Mouse (Mus musculus): Measurements from ENCODE around the gene Ypel4. TPM values are rescaled to one million over a fixed set of nuclear protein-coding genes. Genes with fewer than 3 reads are reported as not detected.

Ypel4 gene
- polyA plus RNA-seq, 1 experiment from 2014 or later, result 20.9 TPM

- H3K27ac ChIP-seq (ENCODE audit: low read depth), result no peak overlapping the region
- no peak overlapping the region for H3K9ac ChIP-seq (replicated peaks)
- no peak for ATAC-seq
- no peaks in the 10 kb centered on the region for H3K36me3 ChIP-seq (replicated peaks; ENCODE audit: insufficient read depth, low read length)
- no peak overlapping the region for H3K4me3 ChIP-seq (ENCODE audit: low read depth, low read length)
- DNase-seq, result no peak
- peaks cover 4% of the 10 kb centered on the region; the same call in 1 of the 2 replicates for H3K27me3 ChIP-seq (ENCODE audit: insufficient read depth, low read length)
- H3K9me3 ChIP-seq (ENCODE audit: low read length), result no peaks in the 10 kb centered on the region
- H3K4me2 ChIP-seq (ENCODE audit: low read depth, low read length), result no peak overlapping the region
- whole genome bisulfite sequencing (ENCODE audit: insufficient replicate concordance), result 53% methylated on average over 6 of the region's 6 CpGs
- no peak for TF ChIP-seq CTCF (IDR thresholded peaks at IDR 0.05; ENCODE audit: low read depth)
- no peak for TF ChIP-seq EP300 (IDR thresholded peaks at IDR 0.05; ENCODE audit: low read depth)
- no peaks in the 10 kb centered on the region for H3K4me1 ChIP-seq (ENCODE audit: insufficient read depth)
These were observed 16.3 kb downstream of the Ypel4 start for GRCm38 (mm10) chr2:84750115-84750514.

GRCm38 (mm10) chr2:84756245-84756644 is 22.4 kb downstream of the Ypel4 start:
- Histone ChIP-seq H3K9ac (replicated peaks) (no peak overlapping the region; the same call in 1 of the 2 replicates), H3K4me3 (ENCODE audit: low read depth, low read length) (no peak overlapping the region), H3K9me3 (ENCODE audit: low read length) (no peaks in the 10 kb centered on the region), H3K4me1 (ENCODE audit: insufficient read depth) (0 out of 2 replicates have a peak, but pooled peaks cover 3% of the 10 kb centered on the region), H3K27me3 (ENCODE audit: insufficient read depth, low read length) (no peaks in the 10 kb centered on the region), H3K27ac (ENCODE audit: low read depth) (peak overlapping the region; percentile 66), H3K4me2 (ENCODE audit: low read depth, low read length) (no peak overlapping the region), H3K36me3 (replicated peaks; ENCODE audit: insufficient read depth, low read length) (no peaks in the 10 kb centered on the region)
- ATAC-seq, result peak; percentile 73
- TF ChIP-seq EP300 (IDR thresholded peaks at IDR 0.05; ENCODE audit: low read depth) (peak; percentile 57; the same call in 1 of the 2 replicates), CTCF (IDR thresholded peaks at IDR 0.05; ENCODE audit: low read depth) (no peak)
- DNase-seq, result peak; percentile 28
- WGBS (ENCODE audit: insufficient replicate concordance), result 56% methylated on average over 5 of the region's 5 CpGs

- no peak for ATAC-seq
- 0 out of 2 replicates have a peak, but pooled peaks cover 3% of the 10 kb centered on the region for H3K4me1 ChIP-seq (ENCODE audit: insufficient read depth)
These were observed 23.3 kb downstream of the Ypel4 start for GRCm38 (mm10) chr2:84757026-84757682.

GRCm38 (mm10) chr2:84758542-84759127 is 24.8 kb downstream of the Ypel4 start:
- peak; percentile 57 for ATAC-seq

More at GRCm38 (mm10) chr2:84757026-84757682, 23.3 kb downstream of the Ypel4 start:
- WGBS (ENCODE audit: insufficient replicate concordance), result 67% methylated on average over 7 of the region's 7 CpGs
- no peaks in the 10 kb centered on the region for H3K27me3 ChIP-seq (ENCODE audit: insufficient read depth, low read length)
- H3K4me3 ChIP-seq (ENCODE audit: low read depth, low read length), result no peak overlapping the region
- no peak overlapping the region for H3K9ac ChIP-seq (replicated peaks)
- H3K4me2 ChIP-seq (ENCODE audit: low read depth, low read length), result no peak overlapping the region
- no peaks in the 10 kb centered on the region for H3K36me3 ChIP-seq (replicated peaks; ENCODE audit: insufficient read depth, low read length)
- TF ChIP-seq EP300 (IDR thresholded peaks at IDR 0.05; ENCODE audit: low read depth) (no peak), CTCF (IDR thresholded peaks at IDR 0.05; ENCODE audit: low read depth) (no peak)
- no peak for DNase-seq
- no peaks in the 10 kb centered on the region for H3K9me3 ChIP-seq (ENCODE audit: low read length)
- no peak overlapping the region for H3K27ac ChIP-seq (ENCODE audit: low read depth)

GRCm38 (mm10) chr2:84760777-84761176 is 26.9 kb downstream of the Ypel4 start:
- no peak overlapping the region for H3K9ac ChIP-seq (replicated peaks)
- 74% methylated on average over 8 of the region's 8 CpGs for WGBS (ENCODE audit: insufficient replicate concordance)
- ATAC-seq (no peak), DNase-seq (no peak)
- peaks cover 6% of the 10 kb centered on the region; the same call in 1 of the 2 replicates for H3K4me1 ChIP-seq (ENCODE audit: insufficient read depth)
- H3K4me2 ChIP-seq (ENCODE audit: low read depth, low read length), result no peak overlapping the region
- H3K4me3 ChIP-seq (ENCODE audit: low read depth, low read length), result no peak overlapping the region
- H3K36me3 ChIP-seq (replicated peaks; ENCODE audit: insufficient read depth, low read length), result peaks cover 7% of the 10 kb centered on the region
- H3K27me3 ChIP-seq (ENCODE audit: insufficient read depth, low read length), result no peaks in the 10 kb centered on the region
- no peak overlapping the region for H3K27ac ChIP-seq (ENCODE audit: low read depth)
- no peaks in the 10 kb centered on the region for H3K9me3 ChIP-seq (ENCODE audit: low read length)
- TF ChIP-seq CTCF (IDR thresholded peaks at IDR 0.05; ENCODE audit: low read depth) (no peak), EP300 (IDR thresholded peaks at IDR 0.05; ENCODE audit: low read depth) (no peak)

More at GRCm38 (mm10) chr2:84758542-84759127, 24.8 kb downstream of the Ypel4 start:
- H3K4me3 ChIP-seq (ENCODE audit: low read depth, low read length), result no peak overlapping the region
- no peak overlapping the region for H3K9ac ChIP-seq (replicated peaks)
- 1% methylated on average over 2 of the region's 2 CpGs for WGBS (ENCODE audit: insufficient replicate concordance)
- H3K27ac ChIP-seq (ENCODE audit: low read depth), result no peak overlapping the region
- H3K9me3 ChIP-seq (ENCODE audit: low read length), result no peaks in the 10 kb centered on the region
- H3K27me3 ChIP-seq (ENCODE audit: insufficient read depth, low read length), result no peaks in the 10 kb centered on the region
- peaks cover 6% of the 10 kb centered on the region; the same call in 1 of the 2 replicates for H3K4me1 ChIP-seq (ENCODE audit: insufficient read depth)
- H3K4me2 ChIP-seq (ENCODE audit: low read depth, low read length), result no peak overlapping the region
- TF ChIP-seq EP300 (IDR thresholded peaks at IDR 0.05; ENCODE audit: low read depth), result no peak
- peak; percentile 92 for TF ChIP-seq CTCF (IDR thresholded peaks at IDR 0.05; ENCODE audit: low read depth)
- peak; percentile 35 for DNase-seq
- no peaks in the 10 kb centered on the region for H3K36me3 ChIP-seq (replicated peaks; ENCODE audit: insufficient read depth, low read length)

GRCm38 (mm10) chr2:84761309-84761708 is 27.5 kb downstream of the Ypel4 start:
- no peak for TF ChIP-seq CTCF (IDR thresholded peaks at IDR 0.05; ENCODE audit: low read depth)
- TF ChIP-seq EP300 (IDR thresholded peaks at IDR 0.05; ENCODE audit: low read depth), result no peak
- H3K4me1 ChIP-seq (ENCODE audit: insufficient read depth), result peaks cover 6% of the 10 kb centered on the region; the same call in 1 of the 2 replicates
- H3K9me3 ChIP-seq (ENCODE audit: low read length), result no peaks in the 10 kb centered on the region
- no peaks in the 10 kb centered on the region for H3K27me3 ChIP-seq (ENCODE audit: insufficient read depth, low read length)
- no peak for DNase-seq
- WGBS (ENCODE audit: insufficient replicate concordance), result 67% methylated on average over 3 of the region's 3 CpGs
- H3K27ac ChIP-seq (ENCODE audit: low read depth), result peak overlapping the region; percentile 64
- H3K36me3 ChIP-seq (replicated peaks; ENCODE audit: insufficient read depth, low read length), result peaks cover 7% of the 10 kb centered on the region
- ATAC-seq, result no peak
- no peak overlapping the region for H3K9ac ChIP-seq (replicated peaks)
- H3K4me3 ChIP-seq (ENCODE audit: low read depth, low read length), result no peak overlapping the region
- no peak overlapping the region for H3K4me2 ChIP-seq (ENCODE audit: low read depth, low read length)
